Mouse (Mus musculus): ENCODE measurements around the gene Ces2a. TPM values are rescaled to one million over a fixed set of nuclear protein-coding genes. Genes with fewer than 3 reads are reported as not detected.

Gene Ces2a
- polyA plus RNA-seq, 1 experiment from 2014 or later = not detected

DNA sequence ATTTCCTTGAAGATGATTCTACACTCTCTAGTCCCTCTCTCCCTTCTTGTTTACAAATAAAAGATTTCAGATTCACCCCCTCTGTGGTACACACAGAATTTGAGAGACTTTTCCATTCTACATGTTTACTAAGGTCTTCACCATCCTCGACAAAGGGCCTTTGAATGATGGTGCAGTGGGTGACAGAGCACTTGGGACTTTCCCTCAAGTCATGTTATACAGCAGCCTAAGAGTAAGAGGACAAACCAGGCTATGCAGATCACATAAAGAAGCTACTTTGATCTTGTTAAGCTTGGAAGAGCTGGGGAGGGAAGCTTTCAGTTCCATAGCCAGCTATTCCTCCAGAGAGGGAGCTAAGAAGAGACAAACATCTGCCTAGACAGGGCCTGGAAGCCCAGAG is 19.0 kb downstream of the Ces2a start:
- Histone ChIP-seq H3K4me2 (replicated peaks; ENCODE audit: low read depth, low read length) (no peak overlapping the region), H3K36me3 (ENCODE audit: control insufficient read depth, insufficient read depth, low read length) (no peaks in the 10 kb centered on the region), H3K27me3 (ENCODE audit: control insufficient read depth, insufficient read depth, low read length) (no peaks in the 10 kb centered on the region), H3K27ac (ENCODE audit: low read length) (no peak overlapping the region), H3K9me3 (ENCODE audit: control insufficient read depth, low read depth, low read length) (no peaks in the 10 kb centered on the region), H3K4me1 (ENCODE audit: control insufficient read depth, insufficient read depth, low read length) (no peaks in the 10 kb centered on the region), H3K9ac (replicated peaks; ENCODE audit: low read depth, low read length) (no peak overlapping the region), H3K4me3 (ENCODE audit: low read depth, low read length) (no peak overlapping the region)
- no peak for ATAC-seq (ENCODE audit: insufficient number of reproducible peaks, insufficient read depth, low FRiP score, low read depth)
- 67% methylated on average over 1 of the region's 1 CpGs for WGBS

DNA sequence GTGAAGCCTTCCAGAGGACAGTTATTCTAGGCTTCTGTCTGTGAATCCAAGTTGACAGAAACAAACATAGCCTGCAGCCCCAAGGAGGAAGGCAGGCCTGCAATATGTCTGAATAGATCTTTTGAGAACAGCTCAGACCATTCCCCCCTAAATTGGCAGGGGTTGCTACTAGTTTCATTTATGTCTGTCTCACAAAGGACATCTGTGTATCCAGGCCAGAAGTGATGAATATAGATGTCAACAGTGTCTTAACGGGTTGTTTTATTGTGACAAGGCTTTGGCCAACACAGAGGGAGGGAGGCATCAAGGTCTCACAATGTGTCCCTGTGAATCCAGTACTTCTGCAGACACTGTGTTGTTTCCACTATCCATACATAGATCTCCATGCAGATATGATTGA is 23.8 kb downstream of the Ces2a start:
- no peak for ATAC-seq (ENCODE audit: insufficient number of reproducible peaks, insufficient read depth, low FRiP score, low read depth)
- 60% methylated on average over 1 of the region's 1 CpGs for WGBS
- no peaks in the 10 kb centered on the region for H3K27me3 ChIP-seq (ENCODE audit: control insufficient read depth, insufficient read depth, low read length)

DNA sequence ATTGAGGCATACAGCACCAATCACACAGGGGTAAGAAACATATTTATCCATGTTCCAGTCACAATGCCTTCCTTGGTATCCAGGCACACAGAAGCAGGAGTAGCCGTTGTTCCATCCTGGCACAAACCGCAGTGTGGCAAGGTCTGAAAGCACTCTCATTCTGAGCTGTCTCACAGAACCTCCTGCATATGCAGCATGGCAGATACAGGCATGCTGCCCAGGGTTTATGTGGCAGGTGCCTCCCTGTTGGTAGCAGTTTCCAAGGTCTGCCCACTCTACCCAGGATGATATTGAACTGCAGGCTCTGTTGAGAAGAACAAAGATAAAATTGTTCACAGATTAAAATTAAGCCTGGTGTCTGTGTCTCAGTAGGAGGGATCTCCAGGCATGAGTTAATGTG is 24.4 kb downstream of the Ces2a start:
- no peak overlapping the region for H3K4me3 ChIP-seq (ENCODE audit: low read depth, low read length)
- H3K27ac ChIP-seq (ENCODE audit: low read length) = no peak overlapping the region
- H3K9me3 ChIP-seq (ENCODE audit: control insufficient read depth, low read depth, low read length) = no peaks in the 10 kb centered on the region
- ATAC-seq (ENCODE audit: insufficient number of reproducible peaks, insufficient read depth, low FRiP score, low read depth) = no peak
- WGBS = 86% methylated on average over 2 of the region's 2 CpGs
- no peak overlapping the region for H3K9ac ChIP-seq (replicated peaks; ENCODE audit: low read depth, low read length)
- no peaks in the 10 kb centered on the region for H3K4me1 ChIP-seq (ENCODE audit: control insufficient read depth, insufficient read depth, low read length)
- H3K36me3 ChIP-seq (ENCODE audit: control insufficient read depth, insufficient read depth, low read length) = no peaks in the 10 kb centered on the region
- H3K4me2 ChIP-seq (replicated peaks; ENCODE audit: low read depth, low read length) = no peak overlapping the region
- H3K27me3 ChIP-seq (ENCODE audit: control insufficient read depth, insufficient read depth, low read length) = no peaks in the 10 kb centered on the region

More for the DNA sequence above, 23.8 kb downstream of the Ces2a start:
- H3K9ac ChIP-seq (replicated peaks; ENCODE audit: low read depth, low read length) = no peak overlapping the region
- H3K4me2 ChIP-seq (replicated peaks; ENCODE audit: low read depth, low read length) = no peak overlapping the region
- no peak overlapping the region for H3K4me3 ChIP-seq (ENCODE audit: low read depth, low read length)
- H3K36me3 ChIP-seq (ENCODE audit: control insufficient read depth, insufficient read depth, low read length) = no peaks in the 10 kb centered on the region
- no peak overlapping the region for H3K27ac ChIP-seq (ENCODE audit: low read length)
- no peaks in the 10 kb centered on the region for H3K4me1 ChIP-seq (ENCODE audit: control insufficient read depth, insufficient read depth, low read length)
- no peaks in the 10 kb centered on the region for H3K9me3 ChIP-seq (ENCODE audit: control insufficient read depth, low read depth, low read length)

DNA sequence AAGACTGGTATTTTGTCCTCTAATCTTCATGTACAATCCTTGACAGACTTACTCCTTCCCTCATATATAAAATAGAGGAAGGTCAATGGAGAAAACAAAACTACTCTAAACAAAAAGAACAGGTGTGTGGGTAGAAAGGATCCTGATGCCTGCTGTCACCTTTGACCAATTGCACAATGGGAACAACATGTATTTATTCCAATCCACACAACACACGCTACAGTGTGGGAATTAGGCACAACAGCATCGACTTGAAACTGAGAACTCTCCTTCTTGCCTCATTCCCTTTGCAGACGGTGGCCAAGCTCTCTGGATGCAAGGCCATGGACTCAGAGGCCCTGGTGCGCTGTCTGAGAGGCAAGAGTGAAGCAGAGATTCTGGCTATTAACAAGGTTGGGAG is 27.3 kb downstream of the Ces2a start:
- Histone ChIP-seq H3K4me2 (replicated peaks; ENCODE audit: low read depth, low read length) (no peak overlapping the region), H3K9ac (replicated peaks; ENCODE audit: low read depth, low read length) (no peak overlapping the region), H3K36me3 (ENCODE audit: control insufficient read depth, insufficient read depth, low read length) (no peaks in the 10 kb centered on the region), H3K27ac (ENCODE audit: low read length) (no peak overlapping the region), H3K4me1 (ENCODE audit: control insufficient read depth, insufficient read depth, low read length) (no peaks in the 10 kb centered on the region), H3K9me3 (ENCODE audit: control insufficient read depth, low read depth, low read length) (no peaks in the 10 kb centered on the region), H3K4me3 (ENCODE audit: low read depth, low read length) (no peak overlapping the region), H3K27me3 (ENCODE audit: control insufficient read depth, insufficient read depth, low read length) (no peaks in the 10 kb centered on the region)
- ATAC-seq (ENCODE audit: insufficient number of reproducible peaks, insufficient read depth, low FRiP score, low read depth) = no peak
- WGBS = 85% methylated on average over 4 of the region's 4 CpGs

DNA sequence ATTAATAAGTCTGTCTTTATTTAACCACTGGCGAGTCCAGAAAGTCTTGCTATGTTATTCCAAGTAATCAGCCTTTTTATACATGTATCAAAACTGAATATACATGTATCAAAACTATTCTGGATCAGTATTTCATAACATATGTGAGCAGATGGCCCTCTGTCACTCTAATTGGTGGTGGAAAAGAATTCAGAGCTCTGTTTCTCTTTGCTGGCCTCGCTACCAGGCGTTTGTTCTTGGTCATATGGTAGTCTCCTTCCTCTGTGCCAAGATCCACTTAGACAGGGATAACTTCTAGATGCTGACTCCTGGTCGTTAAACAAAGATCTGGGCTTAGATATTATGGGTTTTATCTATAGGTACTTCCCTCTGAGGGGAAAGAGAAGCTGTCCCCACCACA is 32.7 kb downstream of the Ces2a start:
- H3K9ac ChIP-seq (replicated peaks; ENCODE audit: low read depth, low read length) = no peak overlapping the region
- no peaks in the 10 kb centered on the region for H3K36me3 ChIP-seq (ENCODE audit: control insufficient read depth, insufficient read depth, low read length)
- H3K9me3 ChIP-seq (ENCODE audit: control insufficient read depth, low read depth, low read length) = no peaks in the 10 kb centered on the region
- H3K27ac ChIP-seq (ENCODE audit: low read length) = no peak overlapping the region
- no peaks in the 10 kb centered on the region for H3K4me1 ChIP-seq (ENCODE audit: control insufficient read depth, insufficient read depth, low read length)
- H3K27me3 ChIP-seq (ENCODE audit: control insufficient read depth, insufficient read depth, low read length) = no peaks in the 10 kb centered on the region
- ATAC-seq (ENCODE audit: insufficient number of reproducible peaks, insufficient read depth, low FRiP score, low read depth) = no peak
- H3K4me2 ChIP-seq (replicated peaks; ENCODE audit: low read depth, low read length) = no peak overlapping the region
- 70% methylated on average over 4 of the region's 4 CpGs for WGBS
- no peak overlapping the region for H3K4me3 ChIP-seq (ENCODE audit: low read depth, low read length)

DNA sequence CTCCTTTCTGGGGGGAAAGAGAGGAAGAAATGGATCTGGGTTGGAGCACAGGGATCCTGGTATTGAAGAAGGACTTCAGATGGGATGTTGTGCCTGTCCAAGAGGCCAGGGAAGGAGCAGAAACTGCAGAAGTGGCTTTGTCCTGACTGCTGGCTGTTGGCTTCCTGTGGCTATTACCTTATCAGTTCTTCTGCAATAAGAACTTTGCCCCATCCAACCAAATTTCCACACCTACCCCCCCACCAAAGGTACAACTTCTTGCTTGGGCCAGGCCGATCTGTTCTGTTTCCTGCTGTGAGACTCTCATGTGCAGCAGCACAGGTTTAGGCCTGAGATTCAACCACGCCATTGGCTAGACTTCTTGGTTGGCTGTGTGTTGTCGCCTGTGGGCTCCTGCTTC is 36.6 kb downstream of the Ces2a start:
- Histone ChIP-seq H3K4me3 (ENCODE audit: low read depth, low read length) (no peak overlapping the region), H3K9ac (replicated peaks; ENCODE audit: low read depth, low read length) (no peak overlapping the region), H3K9me3 (ENCODE audit: control insufficient read depth, low read depth, low read length) (no peaks in the 10 kb centered on the region), H3K4me1 (ENCODE audit: control insufficient read depth, insufficient read depth, low read length) (no peaks in the 10 kb centered on the region), H3K36me3 (ENCODE audit: control insufficient read depth, insufficient read depth, low read length) (no peaks in the 10 kb centered on the region), H3K4me2 (replicated peaks; ENCODE audit: low read depth, low read length) (no peak overlapping the region), H3K27ac (ENCODE audit: low read length) (no peak overlapping the region), H3K27me3 (ENCODE audit: control insufficient read depth, insufficient read depth, low read length) (no peaks in the 10 kb centered on the region)
- ATAC-seq (ENCODE audit: insufficient number of reproducible peaks, insufficient read depth, low FRiP score, low read depth) = no peak
- 88% methylated on average over 3 of the region's 3 CpGs for WGBS

DNA sequence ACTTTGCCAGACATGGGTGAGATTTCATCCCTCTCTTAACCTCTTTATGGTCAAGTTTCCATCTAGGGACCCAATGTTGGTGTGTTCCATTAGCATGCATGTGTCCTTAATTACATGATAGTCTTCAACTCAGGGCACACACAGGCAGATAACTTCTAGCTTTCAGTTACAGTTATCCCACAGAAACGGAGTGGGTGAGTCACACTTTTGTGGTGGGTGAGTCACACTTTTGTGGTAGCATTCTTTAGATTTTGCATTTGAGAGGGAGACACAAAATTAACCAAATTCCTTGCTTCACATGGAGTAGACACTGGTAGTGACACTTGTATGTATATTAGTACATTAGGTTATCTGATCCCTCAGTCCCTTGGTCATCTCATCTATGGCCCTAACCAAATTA is 53.2 kb downstream of the Ces2a start:
- no peaks in the 10 kb centered on the region for H3K27me3 ChIP-seq (ENCODE audit: control insufficient read depth, insufficient read depth, low read length)
- no peak overlapping the region for H3K4me3 ChIP-seq (ENCODE audit: low read depth, low read length)
- H3K4me1 ChIP-seq (ENCODE audit: control insufficient read depth, insufficient read depth, low read length) = no peaks in the 10 kb centered on the region
- H3K27ac ChIP-seq (ENCODE audit: low read length) = no peak overlapping the region
- no peaks in the 10 kb centered on the region for H3K36me3 ChIP-seq (ENCODE audit: control insufficient read depth, insufficient read depth, low read length)
- H3K9me3 ChIP-seq (ENCODE audit: control insufficient read depth, low read depth, low read length) = no peaks in the 10 kb centered on the region
- H3K9ac ChIP-seq (replicated peaks; ENCODE audit: low read depth, low read length) = no peak overlapping the region
- no peak overlapping the region for H3K4me2 ChIP-seq (replicated peaks; ENCODE audit: low read depth, low read length)
- no peak for ATAC-seq (ENCODE audit: insufficient number of reproducible peaks, insufficient read depth, low FRiP score, low read depth)
- WGBS = 63% methylated on average over 1 of the region's 1 CpGs

DNA sequence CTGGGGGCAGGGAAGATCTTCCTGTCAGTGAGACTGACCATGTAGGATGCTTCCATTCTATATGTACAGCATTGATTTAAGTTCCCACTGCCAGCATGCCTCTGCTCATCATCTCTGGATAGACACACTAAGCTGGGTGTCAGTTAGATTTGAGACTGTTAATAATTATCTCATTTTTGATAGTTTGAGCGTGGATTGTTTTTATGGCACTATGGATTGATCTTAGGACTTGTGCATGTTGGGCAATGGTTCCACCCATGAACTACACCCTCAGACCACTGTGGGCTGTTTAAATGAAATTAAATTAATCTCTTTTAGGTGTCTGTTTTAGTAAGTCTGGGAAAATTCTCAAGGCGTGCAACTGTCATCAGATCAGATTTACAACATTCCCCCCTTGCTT is 55.1 kb downstream of the Ces2a start:
- Histone ChIP-seq H3K27ac (ENCODE audit: low read length) (no peak overlapping the region), H3K36me3 (ENCODE audit: control insufficient read depth, insufficient read depth, low read length) (no peaks in the 10 kb centered on the region), H3K4me1 (ENCODE audit: control insufficient read depth, insufficient read depth, low read length) (no peaks in the 10 kb centered on the region), H3K27me3 (ENCODE audit: control insufficient read depth, insufficient read depth, low read length) (no peaks in the 10 kb centered on the region), H3K4me3 (ENCODE audit: low read depth, low read length) (no peak overlapping the region), H3K9ac (replicated peaks; ENCODE audit: low read depth, low read length) (no peak overlapping the region), H3K4me2 (replicated peaks; ENCODE audit: low read depth, low read length) (no peak overlapping the region), H3K9me3 (ENCODE audit: control insufficient read depth, low read depth, low read length) (no peaks in the 10 kb centered on the region)
- ATAC-seq (ENCODE audit: insufficient number of reproducible peaks, insufficient read depth, low FRiP score, low read depth) = no peak
- WGBS = 81% methylated on average over 2 of the region's 2 CpGs

DNA sequence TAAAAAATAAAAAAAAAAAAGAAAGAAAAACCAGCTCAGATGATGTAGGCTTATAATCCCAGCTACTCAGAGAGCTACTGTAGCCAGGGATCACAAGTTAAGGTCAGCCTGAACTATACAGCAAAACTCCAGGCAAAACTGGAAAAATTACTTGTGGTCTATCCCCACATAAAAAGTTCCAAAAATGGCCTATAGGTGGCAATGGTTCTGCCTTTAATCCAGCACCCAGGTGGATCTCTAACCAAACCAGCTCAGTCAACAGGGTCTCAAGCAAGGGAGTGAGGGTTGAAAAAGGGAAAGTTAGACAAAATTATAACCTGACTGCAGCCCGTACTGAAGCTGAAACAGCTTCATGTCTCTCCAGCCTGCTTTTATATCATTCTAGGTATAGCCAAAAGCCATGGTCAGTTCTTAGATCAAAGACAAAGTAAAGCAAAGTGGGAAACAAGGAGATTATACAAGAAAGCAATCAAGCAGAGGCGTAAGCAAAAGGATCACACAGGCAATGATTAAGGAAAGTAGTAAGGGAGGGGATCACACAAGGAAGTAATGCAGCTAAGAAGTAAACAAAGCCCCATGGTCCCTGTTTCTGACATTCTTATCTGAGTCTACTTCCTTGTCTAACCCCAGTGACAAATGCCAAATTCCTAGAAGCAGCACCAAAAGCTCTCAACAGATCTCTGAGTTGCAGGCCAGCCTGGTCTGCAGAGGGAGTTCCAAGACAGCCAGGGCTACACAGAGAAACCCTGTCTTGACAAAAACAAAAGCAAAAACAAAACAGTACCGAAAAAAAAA is 56.3 kb downstream of the Ces2a start:
- no peak for ATAC-seq (ENCODE audit: insufficient number of reproducible peaks, insufficient read depth, low FRiP score, low read depth)

More for the DNA sequence above, 56.3 kb downstream of the Ces2a start:
- Histone ChIP-seq H3K4me2 (replicated peaks; ENCODE audit: low read depth, low read length) (no peak overlapping the region), H3K9ac (replicated peaks; ENCODE audit: low read depth, low read length) (no peak overlapping the region), H3K36me3 (ENCODE audit: control insufficient read depth, insufficient read depth, low read length) (no peaks in the 10 kb centered on the region), H3K4me3 (ENCODE audit: low read depth, low read length) (no peak overlapping the region), H3K9me3 (ENCODE audit: control insufficient read depth, low read depth, low read length) (no peaks in the 10 kb centered on the region), H3K27ac (ENCODE audit: low read length) (no peak overlapping the region), H3K27me3 (ENCODE audit: control insufficient read depth, insufficient read depth, low read length) (no peaks in the 10 kb centered on the region), H3K4me1 (ENCODE audit: control insufficient read depth, insufficient read depth, low read length) (no peaks in the 10 kb centered on the region)
- WGBS = 49% methylated on average over 3 of the region's 3 CpGs
